Mouse (Mus musculus) lung, postnatal 14 days (tissue): ENCODE measurements around the gene Pcnp.
A peak's percentile ranks its signal among the peaks of the same experiment; 100 is the strongest.
"Not testable (repeated sequence)": the region's sequence is repeated elsewhere in the genome, so short reads cannot be mapped to it uniquely, and the experiment has no call there.

Experiments used
- DNase-seq: peaks from one replicate; pipeline ENCODE4 v3.0.0; 2021

The Pcnp gene

DNA sequence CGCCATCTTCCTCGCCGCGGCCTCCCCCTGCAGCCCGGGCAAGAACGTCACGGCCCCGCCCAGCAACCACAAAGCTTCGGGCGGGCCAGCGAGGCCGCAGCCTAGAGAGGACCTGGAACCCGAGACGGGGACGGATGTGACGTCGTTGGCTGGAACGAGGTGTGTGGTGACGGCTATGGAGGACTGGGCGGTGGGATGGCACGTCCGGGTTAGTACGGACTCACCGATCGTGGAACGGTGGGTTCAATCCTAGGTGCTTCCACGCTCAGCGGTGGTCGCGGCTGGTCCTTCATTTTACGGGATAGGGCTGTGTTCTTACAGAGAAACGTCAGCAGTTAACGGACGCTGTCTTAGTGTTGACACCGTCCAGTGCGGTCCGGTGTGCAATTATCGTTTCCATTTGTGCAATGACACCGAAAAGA is at the start of gene Pcnp:
TSS of gene Pcnp (minus strand) at position 79 of the 422 bp plus-strand sequence.
- DNase-seq, result peak; percentile 99

GRCm38 (mm10) chr16:56076121-56076869 is 46.8 kb upstream of the Pcnp start:
- no peak for DNase-seq

DNA sequence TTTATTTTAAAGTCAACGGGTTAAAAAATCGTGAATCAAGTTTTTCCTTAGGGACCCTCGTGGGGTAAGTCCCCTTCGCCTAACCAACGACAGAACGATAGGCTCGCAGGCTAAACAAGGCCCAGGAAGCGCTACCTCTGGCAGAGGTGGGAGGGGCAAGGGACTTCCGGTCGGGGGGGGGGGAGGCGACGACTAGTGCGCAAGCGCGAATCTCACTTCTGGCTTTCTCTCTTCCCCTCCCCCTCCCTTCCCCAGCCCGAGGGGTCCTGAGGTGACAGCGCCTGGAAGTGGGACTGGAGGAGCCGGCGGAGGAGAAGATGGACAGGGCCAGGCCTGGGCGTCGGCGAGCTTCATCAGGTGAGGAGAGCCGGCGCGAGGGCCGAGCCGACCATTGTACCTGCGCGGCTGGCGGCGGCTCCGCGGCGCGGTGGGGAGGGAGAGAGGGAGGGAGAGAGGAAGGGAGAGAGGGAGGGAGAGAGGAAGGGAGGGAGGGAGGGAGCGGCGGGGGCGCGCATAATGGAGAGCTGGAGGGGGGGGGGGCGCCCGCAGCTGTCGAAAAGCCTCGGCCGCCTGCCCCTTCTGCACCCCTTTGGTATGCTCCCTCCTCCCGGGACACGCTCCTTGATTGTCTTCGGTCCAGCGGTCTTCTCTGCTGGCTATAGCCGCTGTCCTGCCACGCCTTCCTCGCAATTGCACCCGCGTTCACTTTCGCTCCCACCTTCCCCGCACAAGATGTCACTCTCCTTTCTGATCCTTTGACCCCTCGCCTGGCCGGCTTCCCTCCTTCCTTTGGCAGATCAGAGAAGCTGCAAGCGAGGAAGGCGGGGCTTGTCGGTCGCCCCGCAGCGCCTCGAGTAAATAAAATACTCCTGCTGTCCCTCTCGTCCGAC is 45.9 kb upstream of the Pcnp start:
- peak; percentile 83 for DNase-seq

- no peak for DNase-seq
Observed at GRCm38 (mm10) chr16:56074565-56074964, 45.0 kb upstream of the Pcnp start.

GRCm38 (mm10) chr16:56074122-56074521 is 44.6 kb upstream of the Pcnp start:
- no peak for DNase-seq

GRCm38 (mm10) chr16:56073150-56073549 is 43.6 kb upstream of the Pcnp start:
- DNase-seq, result not testable (repeated sequence)

DNA sequence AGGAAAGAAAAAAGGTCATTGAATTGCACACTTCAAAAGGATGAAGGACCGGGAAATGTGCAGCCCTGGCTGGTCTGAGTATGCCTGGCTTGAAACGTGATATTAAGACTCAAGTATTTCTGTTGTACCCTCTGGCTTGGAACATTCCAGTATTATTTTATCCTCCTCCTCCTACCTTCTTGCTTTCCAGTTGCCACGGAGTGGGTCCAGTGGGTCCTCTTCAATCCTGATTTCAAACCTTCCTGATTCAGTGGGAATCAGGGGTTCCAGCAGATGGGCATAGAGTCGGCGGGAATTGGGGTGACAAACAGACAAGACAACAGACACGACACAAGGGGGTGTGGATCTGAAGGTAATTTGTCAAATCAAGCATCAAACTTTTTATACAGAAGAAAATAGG is 43.0 kb upstream of the Pcnp start:
- DNase-seq, result no peak

GRCm38 (mm10) chr16:56071317-56072232 is 42.0 kb upstream of the Pcnp start:
- no peak for DNase-seq

DNA sequence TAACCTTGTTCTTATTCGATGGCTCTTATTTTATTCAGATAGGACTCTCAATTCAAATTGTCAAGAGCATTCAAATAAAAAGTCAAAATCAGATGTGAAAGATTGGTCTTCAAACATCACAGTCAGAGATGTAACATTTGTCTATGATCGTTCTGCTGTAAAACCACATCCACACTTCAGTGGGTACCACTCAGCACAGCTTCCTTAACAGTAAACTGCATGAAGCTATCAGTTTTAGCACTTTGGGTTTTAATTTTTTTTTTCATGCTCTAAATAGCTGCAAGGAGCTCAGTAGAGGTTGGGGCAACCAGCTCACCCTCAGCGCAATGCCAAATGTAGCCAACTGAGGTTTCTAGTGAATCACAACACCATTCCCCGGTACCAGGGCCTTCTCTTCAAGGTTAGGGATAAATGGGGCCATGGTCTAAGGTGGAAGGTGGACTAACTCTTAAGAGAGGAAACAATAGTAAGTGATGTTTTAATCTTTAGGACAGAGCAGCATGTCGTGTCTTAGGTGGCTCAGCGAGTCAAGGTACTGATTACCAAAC is 39.1 kb upstream of the Pcnp start:
- DNase-seq, result no peak

- DNase-seq, result no peak
Observed at GRCm38 (mm10) chr16:56066113-56066512, 36.6 kb upstream of the Pcnp start.

- DNase-seq, result peak; percentile 52
Observed at GRCm38 (mm10) chr16:56064334-56064990, 34.9 kb upstream of the Pcnp start.

GRCm38 (mm10) chr16:56062981-56063380 is 33.4 kb upstream of the Pcnp start:
- no peak for DNase-seq

GRCm38 (mm10) chr16:56061995-56062594 is 32.6 kb upstream of the Pcnp start:
- DNase-seq, result no peak

- DNase-seq, result no peak
Observed at GRCm38 (mm10) chr16:56058151-56058550, 28.6 kb upstream of the Pcnp start.

- DNase-seq, result no peak
Observed at GRCm38 (mm10) chr16:56056944-56057590, 27.5 kb upstream of the Pcnp start.

GRCm38 (mm10) chr16:56055911-56056310 is 26.4 kb upstream of the Pcnp start:
- DNase-seq, result no peak

- not testable (repeated sequence) for DNase-seq
Observed at GRCm38 (mm10) chr16:56048038-56048437, 18.5 kb upstream of the Pcnp start, which contains the start of gene Senp7. Gene Senp7 (plus strand): TSS chr16:56048338.

GRCm38 (mm10) chr16:56038090-56038489 is 8.6 kb upstream of the Pcnp start:
- no peak for DNase-seq

DNA sequence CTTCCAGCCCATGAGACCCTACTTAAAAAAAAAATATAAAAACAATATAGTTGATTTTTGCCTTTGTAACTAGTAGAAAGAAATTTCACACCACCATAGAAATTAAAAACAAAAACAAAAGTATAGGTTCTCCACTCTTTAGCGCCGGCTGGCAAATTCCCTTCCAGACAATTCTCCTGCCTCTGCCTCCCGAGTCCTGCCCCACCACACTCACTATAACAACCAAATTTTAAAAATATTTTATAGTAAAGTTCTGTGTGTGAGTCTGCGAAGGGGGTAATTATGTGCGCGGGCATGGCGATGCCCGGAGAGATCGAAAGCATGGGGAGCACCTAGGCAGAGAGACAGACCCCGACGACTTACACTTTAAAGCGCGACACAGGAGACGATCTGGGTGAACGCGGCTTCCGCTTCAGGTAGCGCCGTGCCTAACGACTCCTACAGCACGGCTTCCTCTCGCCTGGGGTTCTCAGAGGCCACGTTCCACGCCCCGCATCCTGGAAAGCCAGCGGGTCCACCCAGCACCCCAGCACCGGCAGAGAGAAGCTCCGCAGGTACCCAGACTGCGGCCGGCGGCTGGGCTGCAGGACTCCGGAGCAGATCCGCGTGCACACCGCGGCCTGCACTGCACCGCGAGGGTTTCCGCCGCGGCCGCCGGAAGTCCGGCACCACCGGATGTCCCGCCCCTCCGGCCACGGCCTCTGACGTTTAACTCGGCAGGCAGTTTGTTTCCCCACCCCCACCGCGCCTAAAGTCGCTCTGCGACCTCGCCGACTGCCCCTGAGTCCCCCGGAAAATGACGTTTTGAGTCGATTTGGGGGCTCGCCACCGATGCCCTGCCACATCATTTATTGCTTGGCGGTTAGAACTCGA is 7.8 kb upstream of the Pcnp start, which contains the start of gene Trmt10c:
TSS of gene Trmt10c (minus strand) at position 682 of the 873 bp plus-strand sequence.
- DNase-seq, result peak; percentile 95

GRCm38 (mm10) chr16:56036501-56036900 is 7.0 kb upstream of the Pcnp start:
- no peak for DNase-seq
